Mouse (Mus musculus) liver, postnatal 0 days (tissue): ENCODE measurements around the gene Rprd2.

Source experiments
- CTCF ChIP-seq: sonication (generic); IDR thresholded peaks from 2 replicates; pipeline ENCODE4 v1.5.1; 2016; ENCODE audit warnings: antibody characterized with exemption, low read depth
- EP300 ChIP-seq: IDR thresholded peaks from 2 replicates; pipeline ENCODE4 v1.6.1; 2016; ENCODE audit warnings: antibody characterized with exemption, low read depth, mild to moderate bottlenecking

DNA sequence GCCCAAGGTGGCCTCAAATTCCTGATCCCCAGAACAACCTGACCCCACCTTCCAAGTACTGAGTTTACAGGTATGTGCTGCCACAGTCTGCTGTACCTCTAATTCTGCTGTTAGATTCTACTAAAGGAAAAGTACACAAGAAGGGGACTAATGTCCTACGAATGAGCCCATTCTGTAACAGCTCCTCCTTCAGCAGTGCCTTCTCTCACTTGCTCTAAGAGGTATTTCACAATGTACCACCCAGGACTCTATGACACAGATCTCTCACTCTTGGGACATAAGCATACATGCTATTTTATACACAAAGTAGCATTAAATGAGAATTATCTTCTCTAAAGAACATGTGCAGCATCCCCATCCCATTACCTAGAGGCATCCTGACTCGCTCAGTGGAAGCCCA is 25.0 kb downstream of the Rprd2 start:
- TF ChIP-seq CTCF, result no peak
- no peak for TF ChIP-seq EP300
